Mouse (Mus musculus) cerebellum, adult 2 months (tissue): ENCODE results near the gene Zfp936. TPM values are rescaled to one million over a fixed set of nuclear protein-coding genes. Genes with fewer than 3 reads are reported as not detected.
"Not testable (repeated sequence)": the region's sequence is repeated elsewhere in the genome, so short reads cannot be mapped to it uniquely, and the experiment has no call there.

Experiments used
- DNase-seq, 2 experiments: peaks; one replicate each; pipeline ENCODE4 v3.0.0; 2021
- H3K27ac ChIP-seq: fragments of 200-500 bp; 2 replicates; pipeline ENCODE4 v1.5.1; 2012; ENCODE audit warnings: low read length, control low read depth, inconsistent platforms; ENCODE audit not compliant: insufficient read depth
- H3K27me3 ChIP-seq: fragments of 200-500 bp; 2 replicates; pipeline ENCODE4 v1.6.1; 2012; ENCODE audit warnings: inconsistent platforms, mild to moderate bottlenecking, low read length, moderate library complexity; ENCODE audit not compliant: control insufficient read depth, insufficient read depth
- H3K4me1 ChIP-seq: fragments of 200-500 bp; 2 replicates; pipeline ENCODE4 v1.6.1; 2011; ENCODE audit warnings: low read length; ENCODE audit not compliant: control insufficient read depth, insufficient read depth
- H3K4me3 ChIP-seq: fragments of 200-500 bp; replicated peaks from 2 replicates; pipeline ENCODE3; 2011; ENCODE audit warnings: mild to moderate bottlenecking, low read depth, low read length, control low read depth; ENCODE audit not compliant: insufficient read depth
- CTCF ChIP-seq: fragments of 200-500 bp; IDR thresholded peaks from 2 replicates; pipeline ENCODE4 v1.5.1; 2011; ENCODE audit warnings: low read depth, mild to moderate bottlenecking, control low read depth, low read length, moderate library complexity, borderline replicate concordance; ENCODE audit not compliant: insufficient read depth
- POLR2A ChIP-seq: fragments of 200-500 bp; IDR thresholded peaks from 2 replicates; pipeline ENCODE4 v1.6.1; 2011; ENCODE audit warnings: low read length, control low read depth, borderline replicate concordance; ENCODE audit not compliant: insufficient read depth
- WGBS: fragments of 180-500 bp; shearing (Covaris S2); methylation state at CpG from one replicate; pipeline ENCODE4 v1.1.7; 2018; 5-methylcytosine and 5-hydroxymethylcytosine counted together
- polyA plus RNA-seq: library from polyadenylated mRNA; depleted of rRNA; stranded (reverse); fragments of >200 nt; gene quantifications from 2 replicates; pipeline ENCODE4 v1.2.3, GENCODE M21; 2012; rRNA removed

Zfp936 gene
- not detected in 2 replicates for polyA plus RNA-seq

GRCm38 (mm10) chr7:43113929-43114328 is at the start of gene Zfp936:
TSS of gene Zfp936 (plus strand) at chr7:43114229.
- 79% methylated on average over 10 of the region's 10 CpGs for WGBS
- DNase-seq, H3K4me3 ChIP-seq, H3K27me3 ChIP-seq, H3K4me1 ChIP-seq, H3K27ac ChIP-seq: not testable (repeated sequence)

- Histone ChIP-seq H3K27me3 (no peaks in the 10 kb centered on the region), H3K27ac (no peak overlapping the region), H3K4me1 (no peaks in the 10 kb centered on the region), H3K4me3 (no peak overlapping the region)
- no peak for TF ChIP-seq POLR2A
- no peak for TF ChIP-seq CTCF
- 85% methylated on average over 8 of the region's 8 CpGs for WGBS
- DNase-seq = no peak
These were observed 36.2 kb upstream of the Zfp936 start for GRCm38 (mm10) chr7:43077831-43078230.

- H3K4me1 ChIP-seq, H3K4me3 ChIP-seq, H3K27me3 ChIP-seq, DNase-seq, H3K27ac ChIP-seq: not testable (repeated sequence)
- 90% methylated on average over 15 of the region's 15 CpGs for WGBS
These were observed 14.7 kb downstream of the Zfp936 start for GRCm38 (mm10) chr7:43128691-43129090.

GRCm38 (mm10) chr7:43164121-43164520 is 50.1 kb downstream of the Zfp936 start:
- H3K27ac ChIP-seq, H3K27me3 ChIP-seq: not testable (repeated sequence)

GRCm38 (mm10) chr7:43167101-43167500 is 53.1 kb downstream of the Zfp936 start:
- DNase-seq, H3K27me3 ChIP-seq, H3K4me1 ChIP-seq, H3K4me3 ChIP-seq, H3K27ac ChIP-seq: not testable (repeated sequence)
- 84% methylated on average over 4 of the region's 4 CpGs for WGBS

More at GRCm38 (mm10) chr7:43164121-43164520, 50.1 kb downstream of the Zfp936 start:
- not testable (repeated sequence) for DNase-seq, H3K4me3 ChIP-seq, H3K4me1 ChIP-seq
- WGBS = 63% methylated on average over 4 of the region's 4 CpGs

DNA sequence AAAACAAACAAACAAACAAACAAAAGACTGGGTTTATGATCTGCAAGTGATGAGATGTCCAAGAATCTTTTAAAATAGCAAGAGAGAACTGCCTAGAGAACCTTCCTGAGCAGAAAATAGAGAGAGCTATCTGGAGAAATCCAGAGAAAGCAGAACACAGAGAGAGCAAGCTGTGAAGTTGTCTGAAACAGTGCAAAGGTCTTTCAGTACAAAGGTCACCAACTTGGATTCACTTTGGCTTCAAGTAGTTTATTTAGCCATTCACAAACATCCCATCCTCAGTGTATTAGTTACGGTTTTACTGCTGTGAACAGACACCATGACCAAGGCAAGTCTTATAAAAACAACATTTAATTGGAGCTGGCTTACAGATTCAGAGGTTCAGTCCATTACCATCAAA is 53.8 kb downstream of the Zfp936 start:
- not testable (repeated sequence) for H3K27me3 ChIP-seq, DNase-seq, H3K27ac ChIP-seq, H3K4me3 ChIP-seq, H3K4me1 ChIP-seq
- WGBS = 68% methylated on average over 1 of the region's 1 CpGs

DNA sequence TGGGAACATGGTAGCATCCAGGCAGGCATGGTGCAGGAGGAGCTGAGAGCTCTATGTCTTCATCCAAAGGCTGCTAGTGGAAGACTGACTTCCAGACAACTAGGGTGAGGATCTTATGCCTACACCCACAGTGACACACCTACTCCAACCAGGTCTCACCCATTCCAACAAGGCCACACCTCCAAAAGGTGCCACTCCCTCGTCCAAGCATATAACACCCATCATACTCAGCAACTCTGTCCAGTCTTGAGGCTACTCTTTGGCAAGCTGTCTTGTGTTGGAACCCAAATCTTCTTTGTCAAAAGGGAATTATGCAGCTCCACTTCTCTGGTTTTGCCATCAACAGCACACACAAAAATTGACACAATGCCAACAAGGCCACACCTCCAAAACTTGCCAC is 54.2 kb downstream of the Zfp936 start:
- DNase-seq, H3K4me3 ChIP-seq, H3K27me3 ChIP-seq, H3K4me1 ChIP-seq, H3K27ac ChIP-seq: not testable (repeated sequence)
- 14% methylated on average over 1 of the region's 1 CpGs for WGBS

GRCm38 (mm10) chr7:43177003-43177702 is 63.1 kb downstream of the Zfp936 start:
- TF ChIP-seq CTCF (no peak), POLR2A (no peak)
- no peak for DNase-seq
- Histone ChIP-seq H3K4me1 (no peaks in the 10 kb centered on the region), H3K27me3 (no peaks in the 10 kb centered on the region), H3K27ac (no peak overlapping the region), H3K4me3 (no peak overlapping the region)
- 85% methylated on average over 14 of the region's 14 CpGs for WGBS

GRCm38 (mm10) chr7:43213781-43214180 is 99.8 kb downstream of the Zfp936 start:
- not testable (repeated sequence) for H3K27ac ChIP-seq, DNase-seq, H3K4me3 ChIP-seq, H3K4me1 ChIP-seq, H3K27me3 ChIP-seq
- WGBS = 83% methylated on average over 7 of the region's 7 CpGs

Other genes with a start within 250 kb of the Zfp936 start
- not detected in 2 replicates for gene Gm2381, start 247.0 kb upstream of the Zfp936 start, polyA plus RNA-seq
- not detected in 2 replicates for gene Vmn2r63, start 180.4 kb upstream of the Zfp936 start, polyA plus RNA-seq
- gene Gm9268, start 95.5 kb upstream of the Zfp936 start, polyA plus RNA-seq = not detected in 2 replicates
- gene Zfp715, start 199.1 kb downstream of the Zfp936 start, polyA plus RNA-seq = 17.1 and 19.5 TPM in 2 replicates
- 0.14 and 0.31 TPM in 2 replicates for gene Siglecf, start 237.1 kb downstream of the Zfp936 start, polyA plus RNA-seq